Mouse (Mus musculus): ENCODE results near the gene Sec1.
A peak's percentile ranks its signal among the peaks of the same experiment; 100 is the strongest.

The Sec1 gene

GRCm38 (mm10) chr7:45717918-45718297 is 23.7 kb upstream of the Sec1 start, which contains the start of gene Sphk2:
Sphk2 (minus strand) TSS chr7:45718002.
- peak; percentile 99 to 100 for DNase-seq (ENCODE audit: low spot score in 2 of 2)

- DNase-seq (ENCODE audit: low spot score in 2 of 2) = no peak
Measured at GRCm38 (mm10) chr7:45716952-45717917, 23.0 kb upstream of the Sec1 start.

GRCm38 (mm10) chr7:45716460-45716857 is 22.3 kb upstream of the Sec1 start:
- no peak for DNase-seq (ENCODE audit: low spot score in 2 of 2)

GRCm38 (mm10) chr7:45715741-45716459 is 21.7 kb upstream of the Sec1 start:
- no peak for DNase-seq (ENCODE audit: low spot score in 2 of 2)

GRCm38 (mm10) chr7:45715090-45715708 is 21.0 kb upstream of the Sec1 start, which contains the start of gene Rpl18:
Rpl18 (plus strand) TSS chr7:45715457.
- DNase-seq (ENCODE audit: low spot score in 2 of 2) = peak; percentile 98

GRCm38 (mm10) chr7:45714630-45715089 is 20.5 kb upstream of the Sec1 start:
- DNase-seq (ENCODE audit: low spot score in 2 of 2) = no peak

- DNase-seq (ENCODE audit: low spot score in 2 of 2) = no peak
Measured at GRCm38 (mm10) chr7:45713881-45714520, 19.8 kb upstream of the Sec1 start.

GRCm38 (mm10) chr7:45713396-45713795 is 19.2 kb upstream of the Sec1 start:
- DNase-seq (ENCODE audit: low spot score in 2 of 2) = no peak

- DNase-seq (ENCODE audit: low spot score in 2 of 2) = no peak
Measured at GRCm38 (mm10) chr7:45712022-45712757, 18.0 kb upstream of the Sec1 start.

- no peak for DNase-seq (ENCODE audit: low spot score in 2 of 2)
Measured at GRCm38 (mm10) chr7:45711316-45712021, 17.3 kb upstream of the Sec1 start.

GRCm38 (mm10) chr7:45710477-45711191 is 16.4 kb upstream of the Sec1 start:
- DNase-seq (ENCODE audit: low spot score in 2 of 2) = no peak

- DNase-seq (ENCODE audit: low spot score in 2 of 2) = no peak
Measured at GRCm38 (mm10) chr7:45709677-45710355, 15.6 kb upstream of the Sec1 start.

GRCm38 (mm10) chr7:45709036-45709435 is 14.8 kb upstream of the Sec1 start:
- peak in 1 of 2 experiments; percentile 58 for DNase-seq (ENCODE audit: low spot score in 2 of 2)

GRCm38 (mm10) chr7:45708221-45708761 is 14.1 kb upstream of the Sec1 start:
- DNase-seq (ENCODE audit: low spot score in 2 of 2) = no peak

GRCm38 (mm10) chr7:45707375-45707967 is 13.3 kb upstream of the Sec1 start:
- DNase-seq (ENCODE audit: low spot score in 2 of 2) = peak; percentile 94 to 95

GRCm38 (mm10) chr7:45706721-45707241 is 12.6 kb upstream of the Sec1 start:
- peak; percentile 74 to 75 for DNase-seq (ENCODE audit: low spot score in 2 of 2)

- DNase-seq (ENCODE audit: low spot score in 2 of 2) = peak; percentile 71 to 75
Measured at GRCm38 (mm10) chr7:45705873-45706281, 11.7 kb upstream of the Sec1 start.

GRCm38 (mm10) chr7:45705443-45705864 is 11.3 kb upstream of the Sec1 start:
- DNase-seq (ENCODE audit: low spot score in 2 of 2) = no peak
